Mouse (Mus musculus): ENCODE data around the gene Unc5a. TPM values are rescaled to one million over a fixed set of nuclear protein-coding genes. Genes with fewer than 3 reads are reported as not detected.

Unc5a gene
- total RNA-seq, 2 experiments from 2014 or later = 6.0 to 6.4 TPM

- DNase-seq = peak in 1 of 2 experiments; percentile 26
Observed at GRCm38 (mm10) chr13:55004646-55005045, 55.4 kb downstream of the Unc5a start.

GRCm38 (mm10) chr13:55005691-55006414, 56.6 kb downstream of the Unc5a start:
- DNase-seq = no peak

- no peak for DNase-seq
Observed at GRCm38 (mm10) chr13:55006415-55006742, 57.2 kb downstream of the Unc5a start.

- no peak for DNase-seq
Observed at GRCm38 (mm10) chr13:55008589-55008988, 59.4 kb downstream of the Unc5a start.

- DNase-seq = no peak
Observed at GRCm38 (mm10) chr13:55011103-55011502, 61.9 kb downstream of the Unc5a start.

- DNase-seq = no peak
Observed at GRCm38 (mm10) chr13:55011981-55012478, 62.8 kb downstream of the Unc5a start.

- DNase-seq = no peak
Observed at GRCm38 (mm10) chr13:55013702-55014344, 64.6 kb downstream of the Unc5a start.

GRCm38 (mm10) chr13:55014451-55014850, 65.2 kb downstream of the Unc5a start:
- no peak for DNase-seq

- DNase-seq = no peak
Observed at GRCm38 (mm10) chr13:55017154-55017897, 68.1 kb downstream of the Unc5a start.

GRCm38 (mm10) chr13:55017898-55018599, 68.8 kb downstream of the Unc5a start:
- no peak for DNase-seq

- DNase-seq = no peak
Observed at GRCm38 (mm10) chr13:55018700-55019099, 69.5 kb downstream of the Unc5a start.

GRCm38 (mm10) chr13:55019181-55019580, 70.0 kb downstream of the Unc5a start:
- no peak for DNase-seq

GRCm38 (mm10) chr13:55020051-55020450, 70.8 kb downstream of the Unc5a start:
- DNase-seq = no peak

GRCm38 (mm10) chr13:55021194-55021779, 72.1 kb downstream of the Unc5a start, which contains the start of gene Hk3:
Gene Hk3, minus strand, starts transcription at chr13:55021385.
- no peak for DNase-seq

- no peak for DNase-seq
Observed at GRCm38 (mm10) chr13:55022256-55022655, 73.0 kb downstream of the Unc5a start.

- DNase-seq = peak; percentile 64 to 77
Observed at GRCm38 (mm10) chr13:55022715-55023114, 73.5 kb downstream of the Unc5a start.

- no peak for DNase-seq
Observed at GRCm38 (mm10) chr13:55024215-55024614, 75.0 kb downstream of the Unc5a start.

GRCm38 (mm10) chr13:55040016-55040415, 90.8 kb downstream of the Unc5a start:
- DNase-seq = no peak

- no peak for DNase-seq
Observed at GRCm38 (mm10) chr13:55047706-55048105, 98.5 kb downstream of the Unc5a start.
